Mouse (Mus musculus) intestine, embryonic 15.5 days (tissue): ENCODE results near the gene 5730522E02Rik. TPM values are rescaled to one million over a fixed set of nuclear protein-coding genes. Genes with fewer than 3 reads are reported as not detected.
A peak's percentile ranks its signal among the peaks of the same experiment; 100 is the strongest.

Experiments
- ATAC-seq: fragments of 200-750 bp; cut with Nextera tagmentation; 2 replicates; pipeline ENCODE4 v1.8.0; 2017; ENCODE audit warnings: moderate TSS enrichment, moderate library complexity
- H3K27ac ChIP-seq: fragments of 300-500 bp; sonication (generic); 2 replicates; pipeline ENCODE4 v1.5.1; 2015; ENCODE audit warnings: mild to moderate bottlenecking, inconsistent platforms
- H3K27me3 ChIP-seq: fragments of 300-500 bp; sonication (generic); replicated peaks from 2 replicates; pipeline ENCODE4 v1.6.1; 2015; ENCODE audit warnings: inconsistent platforms
- H3K36me3 ChIP-seq: fragments of 300-500 bp; sonication (generic); 2 replicates; pipeline ENCODE4 v1.6.1; 2015; ENCODE audit warnings: inconsistent platforms
- H3K4me1 ChIP-seq: fragments of 300-500 bp; sonication (generic); replicated peaks from 2 replicates; pipeline ENCODE4 v1.6.1; 2015; ENCODE audit warnings: inconsistent platforms
- H3K4me2 ChIP-seq: fragments of 300-500 bp; sonication (generic); replicated peaks from 2 replicates; pipeline ENCODE4 v1.6.1; 2015; ENCODE audit warnings: mild to moderate bottlenecking, inconsistent platforms
- H3K4me3 ChIP-seq: fragments of 300-500 bp; sonication (generic); replicated peaks from 2 replicates; pipeline ENCODE4 v1.5.1; 2015; ENCODE audit warnings: inconsistent platforms
- H3K9ac ChIP-seq: fragments of 300-500 bp; sonication (generic); 2 replicates; pipeline ENCODE4 v1.6.1; 2015; ENCODE audit warnings: inconsistent platforms
- H3K9me3 ChIP-seq: fragments of 300-500 bp; sonication (generic); 2 replicates; pipeline ENCODE4 v1.6.1; 2016; ENCODE audit warnings: inconsistent platforms
- WGBS: fragments of 180-500 bp; shearing (Covaris S2); methylation state at CpG from one replicate; pipeline ENCODE4 v1.1.7; 2015; 5-methylcytosine and 5-hydroxymethylcytosine counted together
- polyA plus RNA-seq: library from polyadenylated mRNA; unstranded; fragments of >200 nt; fragmentation: Nextera tagmentation; extraction: Ambion mirVana; gene quantifications from 2 replicates; pipeline ENCODE4 v1.2.1, GENCODE M21; 2015

The 5730522E02Rik gene
- polyA plus RNA-seq, 1 experiment from 2014 or later: 2.8 TPM

GRCm38 (mm10) chr11:26167609-26167971, 43.0 kb downstream of the 5730522E02Rik start:
- Histone ChIP-seq H3K27me3 (no peaks in the 10 kb centered on the region), H3K36me3 (no peaks in the 10 kb centered on the region), H3K9me3 (no peaks in the 10 kb centered on the region), H3K27ac (no peak overlapping the region), H3K9ac (no peak overlapping the region), H3K4me3 (no peak overlapping the region), H3K4me2 (no peak overlapping the region), H3K4me1 (no peaks in the 10 kb centered on the region)
- WGBS: 67% methylated on average over 7 of the region's 7 CpGs
- peak; percentile 59; the same call in 1 of the 2 replicates for ATAC-seq

- ATAC-seq: peak; percentile 92
- no peaks in the 10 kb centered on the region for H3K4me1 ChIP-seq
- no peak overlapping the region for H3K4me3 ChIP-seq
- no peaks in the 10 kb centered on the region for H3K36me3 ChIP-seq
- H3K27me3 ChIP-seq: no peaks in the 10 kb centered on the region
- 65% methylated on average over 4 of the region's 4 CpGs for WGBS
- no peak overlapping the region for H3K27ac ChIP-seq
- no peaks in the 10 kb centered on the region for H3K9me3 ChIP-seq
- no peak overlapping the region for H3K9ac ChIP-seq
- no peak overlapping the region for H3K4me2 ChIP-seq
Observed at GRCm38 (mm10) chr11:26166966-26167608, 43.5 kb downstream of the 5730522E02Rik start.

GRCm38 (mm10) chr11:26164651-26165259, 45.8 kb downstream of the 5730522E02Rik start:
- ATAC-seq: no peak
- no peaks in the 10 kb centered on the region for H3K9me3 ChIP-seq
- H3K4me1 ChIP-seq: 0 out of 2 replicates have a peak, but pooled peaks cover 2% of the 10 kb centered on the region
- no peaks in the 10 kb centered on the region for H3K27me3 ChIP-seq
- no peak overlapping the region for H3K9ac ChIP-seq
- H3K4me3 ChIP-seq: no peak overlapping the region
- 89% methylated on average over 5 of the region's 5 CpGs for WGBS
- H3K4me2 ChIP-seq: no peak overlapping the region
- H3K27ac ChIP-seq: no peak overlapping the region
- H3K36me3 ChIP-seq: no peaks in the 10 kb centered on the region

GRCm38 (mm10) chr11:26161354-26161753, 49.2 kb downstream of the 5730522E02Rik start:
- H3K4me2 ChIP-seq: no peak overlapping the region
- H3K4me1 ChIP-seq: 0 out of 2 replicates have a peak, but pooled peaks cover 2% of the 10 kb centered on the region
- H3K36me3 ChIP-seq: no peaks in the 10 kb centered on the region
- no peak overlapping the region for H3K27ac ChIP-seq
- H3K4me3 ChIP-seq: no peak overlapping the region
- H3K9me3 ChIP-seq: no peaks in the 10 kb centered on the region
- ATAC-seq: no peak
- 66% methylated on average over 5 of the region's 5 CpGs for WGBS
- H3K27me3 ChIP-seq: no peaks in the 10 kb centered on the region
- no peak overlapping the region for H3K9ac ChIP-seq

- Histone ChIP-seq H3K4me2 (no peak overlapping the region), H3K9ac (no peak overlapping the region), H3K4me3 (no peak overlapping the region), H3K9me3 (no peaks in the 10 kb centered on the region), H3K4me1 (0 out of 2 replicates have a peak, but pooled peaks cover 2% of the 10 kb centered on the region), H3K27ac (no peak overlapping the region), H3K36me3 (no peaks in the 10 kb centered on the region), H3K27me3 (no peaks in the 10 kb centered on the region)
- no peak for ATAC-seq
- 70% methylated on average over 3 of the region's 3 CpGs for WGBS
Observed at GRCm38 (mm10) chr11:26159033-26159432, 51.5 kb downstream of the 5730522E02Rik start.

- no peaks in the 10 kb centered on the region for H3K9me3 ChIP-seq
- no peaks in the 10 kb centered on the region for H3K27me3 ChIP-seq
- ATAC-seq: no peak
- H3K4me1 ChIP-seq: no peaks in the 10 kb centered on the region
- no peak overlapping the region for H3K27ac ChIP-seq
- no peak overlapping the region for H3K9ac ChIP-seq
- no peak overlapping the region for H3K4me3 ChIP-seq
- no peak overlapping the region for H3K4me2 ChIP-seq
- whole genome bisulfite sequencing: 83% methylated on average over 3 of the region's 3 CpGs
- H3K36me3 ChIP-seq: no peaks in the 10 kb centered on the region
Observed at GRCm38 (mm10) chr11:26140024-26140423, 70.5 kb downstream of the 5730522E02Rik start.

- 76% methylated on average over 1 of the region's 1 CpGs for WGBS
- no peak overlapping the region for H3K27ac ChIP-seq
- no peaks in the 10 kb centered on the region for H3K4me1 ChIP-seq
- no peaks in the 10 kb centered on the region for H3K9me3 ChIP-seq
- H3K4me3 ChIP-seq: no peak overlapping the region
- no peak overlapping the region for H3K4me2 ChIP-seq
- H3K36me3 ChIP-seq: no peaks in the 10 kb centered on the region
- H3K9ac ChIP-seq: no peak overlapping the region
- no peaks in the 10 kb centered on the region for H3K27me3 ChIP-seq
- no peak for ATAC-seq
Observed at GRCm38 (mm10) chr11:26138013-26138412, 72.5 kb downstream of the 5730522E02Rik start.

- ATAC-seq: no peak
Observed at GRCm38 (mm10) chr11:26130911-26131310, 79.7 kb downstream of the 5730522E02Rik start.

GRCm38 (mm10) chr11:26129054-26129453, 81.5 kb downstream of the 5730522E02Rik start:
- H3K36me3 ChIP-seq: no peaks in the 10 kb centered on the region
- H3K27me3 ChIP-seq: no peaks in the 10 kb centered on the region
- ATAC-seq: no peak
- H3K9ac ChIP-seq: no peak overlapping the region
- H3K4me1 ChIP-seq: no peaks in the 10 kb centered on the region
- no peaks in the 10 kb centered on the region for H3K9me3 ChIP-seq
- H3K4me3 ChIP-seq: no peak overlapping the region
- WGBS: 58% methylated on average over 2 of the region's 2 CpGs
- H3K27ac ChIP-seq: no peak overlapping the region
- no peak overlapping the region for H3K4me2 ChIP-seq

More at GRCm38 (mm10) chr11:26130911-26131310, 79.7 kb downstream of the 5730522E02Rik start:
- H3K36me3 ChIP-seq: no peaks in the 10 kb centered on the region
- H3K27ac ChIP-seq: no peak overlapping the region
- H3K4me1 ChIP-seq: no peaks in the 10 kb centered on the region
- H3K4me2 ChIP-seq: no peak overlapping the region
- no peaks in the 10 kb centered on the region for H3K9me3 ChIP-seq
- H3K27me3 ChIP-seq: no peaks in the 10 kb centered on the region
- H3K9ac ChIP-seq: no peak overlapping the region
- H3K4me3 ChIP-seq: no peak overlapping the region
- 47% methylated on average over 11 of the region's 11 CpGs for WGBS

- H3K27me3 ChIP-seq: no peaks in the 10 kb centered on the region
- peak; percentile 62 for ATAC-seq
- H3K4me1 ChIP-seq: no peaks in the 10 kb centered on the region
- H3K4me2 ChIP-seq: no peak overlapping the region
- no peak overlapping the region for H3K4me3 ChIP-seq
- H3K36me3 ChIP-seq: no peaks in the 10 kb centered on the region
- 35% methylated on average over 2 of the region's 2 CpGs for WGBS
- H3K9ac ChIP-seq: no peak overlapping the region
- H3K27ac ChIP-seq: no peak overlapping the region
- no peaks in the 10 kb centered on the region for H3K9me3 ChIP-seq
Observed at GRCm38 (mm10) chr11:26128385-26128784, 82.2 kb downstream of the 5730522E02Rik start.

- H3K36me3 ChIP-seq: no peaks in the 10 kb centered on the region
Observed at GRCm38 (mm10) chr11:26125923-26126322, 84.6 kb downstream of the 5730522E02Rik start.

GRCm38 (mm10) chr11:26120781-26121557, 89.6 kb downstream of the 5730522E02Rik start:
- ATAC-seq: no peak
- Histone ChIP-seq H3K4me1 (no peaks in the 10 kb centered on the region), H3K27ac (no peak overlapping the region), H3K36me3 (no peaks in the 10 kb centered on the region), H3K9ac (no peak overlapping the region), H3K27me3 (no peaks in the 10 kb centered on the region), H3K9me3 (no peaks in the 10 kb centered on the region), H3K4me3 (no peak overlapping the region), H3K4me2 (no peak overlapping the region)
- 73% methylated on average over 8 of the region's 8 CpGs for WGBS

More at GRCm38 (mm10) chr11:26125923-26126322, 84.6 kb downstream of the 5730522E02Rik start:
- Histone ChIP-seq H3K27me3 (no peaks in the 10 kb centered on the region), H3K4me3 (no peak overlapping the region), H3K9me3 (no peaks in the 10 kb centered on the region), H3K4me2 (no peak overlapping the region), H3K9ac (no peak overlapping the region), H3K4me1 (no peaks in the 10 kb centered on the region), H3K27ac (no peak overlapping the region)
- ATAC-seq: no peak
